Mouse (Mus musculus): ENCODE measurements at regions not wholly inside any gene's neighbourhood (a gene's known extent, or its start where the extent isn't known, plus 50 kb on each side); places are given as distances from the start of the nearest gene placed in this dataset.
"Not testable (repeated sequence)": the region's sequence is repeated elsewhere in the genome, so short reads cannot be mapped to it uniquely, and the experiment has no call there.

GRCm38 (mm10) chr2:171101180-171101579 lies 369.6 kb downstream of the Dok5 start:
- DNase-seq = peak; percentile 11

GRCm38 (mm10) chr2:171120033-171120802 lies 388.6 kb downstream of the Dok5 start:
- not testable (repeated sequence) for DNase-seq

- DNase-seq = no peak
These were observed 403.2 kb downstream of the Dok5 start for GRCm38 (mm10) chr2:171134794-171135193.
